Mouse (Mus musculus) hindbrain, embryonic 10.5 days (tissue): ENCODE results near the gene Grik4. TPM values are rescaled to one million over a fixed set of nuclear protein-coding genes. Genes with fewer than 3 reads are reported as not detected.

Experiments
- DNase-seq: peaks from one replicate; pipeline ENCODE4 v3.0.0-alpha.2; 2017; ENCODE audit warnings: low spot score
- H3K27ac ChIP-seq: fragments of 300-500 bp; sonication (generic); 2 replicates; pipeline ENCODE4 v1.5.1; 2016; ENCODE audit warnings: mild to moderate bottlenecking, moderate library complexity
- H3K27me3 ChIP-seq: fragments of 300-500 bp; sonication (generic); 2 replicates; pipeline ENCODE4 v1.6.1; 2016; ENCODE audit warnings: mild to moderate bottlenecking; ENCODE audit not compliant: poor library complexity, insufficient read depth, severe bottlenecking
- H3K36me3 ChIP-seq: fragments of 300-500 bp; sonication (generic); 2 replicates; pipeline ENCODE4 v1.6.1; 2016; ENCODE audit warnings: mild to moderate bottlenecking, moderate library complexity
- H3K4me1 ChIP-seq: fragments of 300-500 bp; sonication (generic); replicated peaks from 2 replicates; pipeline ENCODE4 v1.6.1; 2016; ENCODE audit warnings: mild to moderate bottlenecking
- H3K4me3 ChIP-seq: fragments of 300-500 bp; sonication (generic); 2 replicates; pipeline ENCODE4 v1.5.1; 2016; ENCODE audit warnings: mild to moderate bottlenecking, moderate library complexity
- H3K9me3 ChIP-seq: fragments of 300-500 bp; sonication (generic); 2 replicates; pipeline ENCODE4 v1.6.1; 2016; ENCODE audit warnings: mild to moderate bottlenecking, moderate library complexity
- WGBS: fragments of 180-500 bp; shearing (Covaris S2); methylation state at CpG from one replicate; pipeline ENCODE4 v1.1.7; 2016; 5-methylcytosine and 5-hydroxymethylcytosine counted together
- polyA plus RNA-seq: library from polyadenylated mRNA; unstranded; fragments of >200 nt; fragmentation: Nextera tagmentation; extraction: Ambion mirVana; gene quantifications from 2 replicates; pipeline ENCODE4 v1.2.1, GENCODE M21; 2016

Grik4 gene
- polyA plus RNA-seq, 1 experiment from 2014 or later, result 2.9 TPM

DNA sequence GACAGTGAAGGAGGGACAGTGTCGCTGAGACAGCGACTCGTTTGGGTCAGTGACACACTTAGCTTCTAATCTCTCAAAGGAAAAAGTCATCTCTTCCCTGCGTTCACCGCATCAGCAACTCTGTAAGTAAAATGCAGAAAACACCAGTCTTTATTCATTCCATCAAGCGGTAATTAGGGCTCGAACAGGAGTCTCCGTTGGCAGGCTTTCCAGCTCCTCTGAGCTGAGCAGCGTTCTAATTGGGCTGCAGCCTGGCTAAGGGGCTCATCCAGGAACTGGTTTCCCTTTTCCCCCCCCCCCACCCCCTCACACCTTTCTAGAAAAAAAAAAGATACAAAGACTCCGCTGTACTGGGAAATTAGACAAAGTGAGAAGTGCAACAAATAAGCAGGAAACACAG lies 75.8 kb downstream of the Grik4 start:
- DNase-seq, result no peak
- H3K27ac ChIP-seq, result no peak overlapping the region
- H3K4me3 ChIP-seq, result no peak overlapping the region
- H3K4me1 ChIP-seq, result peaks cover 38% of the 10 kb centered on the region
- H3K27me3 ChIP-seq, result peaks cover 53% of the 10 kb centered on the region
- WGBS, result 64% methylated on average over 10 of the region's 10 CpGs
- H3K36me3 ChIP-seq, result no peaks in the 10 kb centered on the region
- H3K9me3 ChIP-seq, result no peaks in the 10 kb centered on the region

DNA sequence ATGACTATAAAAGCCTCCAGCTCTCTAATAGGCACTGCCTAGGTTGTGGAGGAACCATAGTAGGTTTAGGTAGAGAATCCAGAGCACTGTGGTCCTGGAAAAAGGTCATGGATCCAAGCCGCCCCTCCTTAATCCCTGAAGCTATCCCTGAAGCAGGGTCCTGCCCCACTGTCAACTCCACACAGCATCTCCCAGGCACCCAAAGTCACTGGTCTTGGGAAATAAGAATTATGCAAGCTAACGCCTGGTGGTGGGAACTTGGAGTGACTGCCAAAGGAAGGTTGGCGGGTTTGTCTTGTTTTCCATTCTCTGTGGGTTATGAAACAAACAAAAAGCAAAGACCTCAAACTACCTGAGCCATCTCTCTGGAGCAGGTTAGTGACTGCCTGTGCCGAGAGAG lies 77.6 kb downstream of the Grik4 start:
- Histone ChIP-seq H3K36me3 (no peaks in the 10 kb centered on the region), H3K9me3 (no peaks in the 10 kb centered on the region), H3K27me3 (peaks cover 67% of the 10 kb centered on the region), H3K27ac (no peak overlapping the region), H3K4me1 (peaks cover 34% of the 10 kb centered on the region), H3K4me3 (no peak overlapping the region)
- 87% methylated on average over 4 of the region's 4 CpGs for WGBS
- DNase-seq, result no peak

DNA sequence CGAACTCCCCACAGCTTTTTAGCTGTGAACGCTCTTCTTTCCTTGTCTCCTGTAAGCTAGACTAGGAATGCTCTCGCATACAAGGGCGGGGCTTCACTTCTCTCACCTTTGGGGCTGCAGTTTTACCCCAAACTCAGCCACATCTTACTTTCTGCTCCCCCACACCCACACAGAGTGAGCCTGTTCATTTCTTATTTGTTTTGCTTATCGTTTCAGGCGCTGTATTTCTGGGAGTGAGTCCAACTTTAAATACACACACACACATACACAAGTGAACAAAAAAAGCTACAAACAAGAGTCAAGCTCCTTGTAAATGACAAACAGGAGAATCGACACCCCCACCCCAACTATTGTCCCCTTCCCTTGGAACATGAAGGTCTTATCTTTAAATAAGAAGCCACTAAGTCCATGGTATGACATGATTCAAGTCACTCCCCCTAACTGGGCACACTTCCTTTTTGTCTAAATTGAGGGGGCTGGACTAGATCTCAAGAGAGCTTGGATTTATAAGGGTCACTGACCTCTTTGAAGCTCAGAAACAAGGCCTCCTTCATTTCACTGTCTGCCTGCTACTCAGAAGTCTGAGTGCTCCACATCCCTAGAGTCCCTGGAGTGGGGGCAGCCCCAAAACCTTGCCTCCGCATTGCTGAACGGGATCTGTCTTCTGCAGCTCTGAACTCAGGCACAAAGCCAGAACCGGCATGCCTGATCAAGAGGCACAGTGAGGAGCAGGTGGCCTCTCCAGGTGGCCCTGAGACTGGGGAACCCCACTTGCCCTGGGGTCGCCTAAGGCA lies 79.1 kb downstream of the Grik4 start:
- Histone ChIP-seq H3K4me3 (no peak overlapping the region), H3K4me1 (peaks cover 34% of the 10 kb centered on the region), H3K27ac (peak overlapping the region; percentile 72; the same call in 1 of the 2 replicates), H3K9me3 (no peaks in the 10 kb centered on the region), H3K27me3 (peaks cover 78% of the 10 kb centered on the region), H3K36me3 (no peaks in the 10 kb centered on the region)
- 45% methylated on average over 11 of the region's 11 CpGs for WGBS
- peak; percentile 31 for DNase-seq

DNA sequence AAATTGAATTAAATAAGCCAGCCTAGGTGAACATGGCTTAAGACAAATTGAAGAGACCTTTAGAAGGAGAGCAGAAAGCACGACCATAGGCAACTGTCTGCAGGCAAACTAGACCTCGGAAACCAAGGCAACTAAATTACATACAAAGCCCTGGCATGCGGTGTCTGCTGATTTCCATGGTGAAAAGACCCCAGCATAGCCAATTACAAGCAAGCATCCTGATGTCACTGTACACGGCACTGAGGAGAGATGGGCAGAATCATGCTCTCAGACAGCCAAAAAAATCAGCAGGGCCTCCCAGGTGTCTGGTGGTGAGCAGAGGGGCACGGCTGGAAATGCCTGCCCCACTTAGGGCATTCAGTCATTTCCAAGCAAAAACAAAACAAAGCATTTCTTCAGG lies 80.9 kb downstream of the Grik4 start:
- H3K9me3 ChIP-seq, result no peaks in the 10 kb centered on the region
- H3K4me3 ChIP-seq, result no peak overlapping the region
- no peaks in the 10 kb centered on the region for H3K36me3 ChIP-seq
- no peak overlapping the region for H3K27ac ChIP-seq
- 61% methylated on average over 5 of the region's 5 CpGs for WGBS
- H3K27me3 ChIP-seq, result peaks cover 70% of the 10 kb centered on the region
- peaks cover 40% of the 10 kb centered on the region for H3K4me1 ChIP-seq
- no peak for DNase-seq

DNA sequence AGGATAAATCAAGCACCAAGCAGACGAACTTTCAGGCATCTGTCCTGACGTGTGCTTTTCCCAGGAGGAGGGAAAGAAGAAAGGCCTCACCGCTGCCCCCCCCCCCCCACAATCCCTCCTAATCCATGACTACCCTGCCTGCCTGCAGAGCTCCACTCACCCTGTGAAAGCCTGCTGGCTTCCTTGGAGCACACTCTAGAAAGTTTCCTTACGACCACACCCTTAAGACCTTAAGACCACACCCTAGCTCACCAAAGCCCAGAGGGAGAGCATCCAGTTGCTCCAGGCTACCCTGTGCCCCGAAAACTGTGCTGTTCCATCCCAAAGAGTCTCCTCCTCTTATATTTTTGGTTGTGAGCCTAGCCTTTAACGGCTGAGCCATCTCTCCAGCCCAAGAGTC lies 82.6 kb downstream of the Grik4 start:
- no peak overlapping the region for H3K27ac ChIP-seq
- no peak for DNase-seq
- H3K9me3 ChIP-seq, result no peaks in the 10 kb centered on the region
- H3K36me3 ChIP-seq, result no peaks in the 10 kb centered on the region
- 87% methylated on average over 6 of the region's 6 CpGs for WGBS
- H3K4me3 ChIP-seq, result no peak overlapping the region
- peaks cover 64% of the 10 kb centered on the region for H3K27me3 ChIP-seq
- peaks cover 40% of the 10 kb centered on the region for H3K4me1 ChIP-seq

DNA sequence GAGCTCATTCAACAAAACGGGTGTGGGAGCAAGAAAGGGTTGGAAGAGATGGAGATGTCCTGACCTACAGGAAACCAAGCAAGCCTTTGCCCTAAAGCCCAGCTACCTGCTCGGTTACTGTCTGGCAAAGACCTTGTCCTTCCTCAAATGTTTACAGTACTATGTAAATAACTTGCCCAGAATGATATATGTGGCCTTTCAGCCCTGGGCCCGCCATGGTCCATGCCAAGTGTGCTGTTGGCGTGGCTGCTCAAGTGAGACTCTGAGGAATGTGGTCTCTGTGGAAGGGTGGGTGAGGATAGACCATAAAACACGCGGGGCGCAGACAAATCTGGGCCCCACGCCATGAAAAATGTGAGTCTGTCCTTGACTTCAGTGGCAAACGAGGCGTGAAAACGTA lies 83.1 kb downstream of the Grik4 start:
- 91% methylated on average over 11 of the region's 11 CpGs for WGBS
- H3K27me3 ChIP-seq, result peaks cover 59% of the 10 kb centered on the region
- no peak for DNase-seq

DNA sequence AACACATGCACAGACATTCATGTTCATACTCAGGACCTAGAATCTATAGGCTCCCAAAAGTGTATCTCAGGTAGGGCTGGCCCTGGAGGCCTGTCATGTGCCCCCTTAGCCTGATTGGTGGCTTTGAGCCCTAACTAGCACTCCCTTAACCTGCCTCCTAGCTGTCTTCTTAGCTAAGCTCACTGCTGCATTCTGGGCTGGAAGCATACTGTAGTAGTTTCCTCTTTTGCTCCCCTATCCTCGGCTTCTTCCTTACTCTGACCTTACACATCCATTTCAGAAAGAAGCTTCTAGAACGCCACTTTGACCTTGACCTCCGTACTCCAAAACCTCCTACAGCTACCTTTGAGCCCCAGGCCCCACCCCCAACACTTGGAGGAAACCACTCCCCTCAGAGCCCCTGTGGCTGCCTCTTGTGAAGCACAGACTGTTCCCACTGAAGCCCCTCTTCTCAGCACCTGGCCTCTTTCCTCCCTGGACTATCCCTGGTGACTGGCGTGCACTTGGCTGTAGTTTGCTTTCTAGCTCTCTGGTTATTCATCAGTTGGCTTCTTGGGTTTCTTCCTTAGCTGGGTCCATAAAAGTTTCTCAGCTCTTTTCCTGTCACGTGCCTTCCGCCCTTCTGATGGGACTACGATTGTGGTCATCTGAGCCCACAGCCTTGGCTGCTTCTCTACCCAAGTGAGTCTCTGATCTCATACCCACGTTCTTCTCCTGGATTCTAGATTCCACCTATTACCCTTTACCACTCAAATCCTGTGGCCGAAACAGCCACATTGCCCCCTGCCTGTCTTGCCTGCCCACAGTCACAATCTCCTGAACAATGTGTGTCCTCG lies 84.1 kb downstream of the Grik4 start:
- Histone ChIP-seq H3K9me3 (no peaks in the 10 kb centered on the region), H3K27me3 (peaks cover 54% of the 10 kb centered on the region), H3K27ac (no peak overlapping the region), H3K4me1 (peaks cover 25% of the 10 kb centered on the region), H3K4me3 (no peak overlapping the region), H3K36me3 (no peaks in the 10 kb centered on the region)
- WGBS, result 82% methylated on average over 10 of the region's 10 CpGs
- DNase-seq, result no peak

More for the DNA sequence above, 83.1 kb downstream of the Grik4 start:
- H3K9me3 ChIP-seq, result no peaks in the 10 kb centered on the region
- no peaks in the 10 kb centered on the region for H3K36me3 ChIP-seq
- no peak overlapping the region for H3K27ac ChIP-seq
- no peak overlapping the region for H3K4me3 ChIP-seq
- H3K4me1 ChIP-seq, result peaks cover 36% of the 10 kb centered on the region

DNA sequence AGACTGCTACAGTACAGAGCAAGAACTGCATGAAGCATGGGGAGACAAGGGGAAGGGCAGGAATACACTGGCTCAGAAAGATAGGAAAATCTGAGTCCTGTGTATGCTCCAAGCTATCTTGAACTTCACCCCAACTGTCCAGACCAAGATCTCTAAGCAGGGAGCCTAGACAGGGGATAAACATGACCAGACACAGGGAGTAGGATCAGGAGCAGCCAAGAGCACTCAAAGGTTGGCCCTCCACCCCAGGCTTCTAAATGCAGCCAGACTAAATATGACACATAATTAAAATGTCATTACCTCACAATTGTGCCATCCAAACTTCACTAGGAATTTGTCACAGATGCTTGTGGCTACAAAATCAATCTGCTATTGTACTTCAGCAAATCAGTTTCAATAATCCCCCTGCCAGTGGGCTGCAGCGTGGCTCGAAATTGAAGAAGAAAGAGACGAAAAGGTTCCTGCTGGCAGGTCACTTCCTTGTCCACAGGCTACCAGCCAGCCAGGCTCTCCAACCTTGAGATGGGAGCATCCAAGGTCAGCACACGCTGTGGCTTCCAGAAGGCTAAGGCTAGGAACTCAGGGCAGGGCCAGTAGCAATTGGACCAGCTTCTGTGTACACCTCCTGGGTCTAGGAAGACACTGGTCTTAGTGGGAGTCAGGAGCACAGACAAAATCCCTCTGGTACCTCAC lies 85.1 kb downstream of the Grik4 start:
- Histone ChIP-seq H3K27me3 (peaks cover 52% of the 10 kb centered on the region), H3K4me3 (no peak overlapping the region), H3K36me3 (no peaks in the 10 kb centered on the region), H3K27ac (no peak overlapping the region), H3K9me3 (no peaks in the 10 kb centered on the region), H3K4me1 (peaks cover 18% of the 10 kb centered on the region)
- WGBS, result 55% methylated on average over 4 of the region's 4 CpGs
- DNase-seq, result no peak

DNA sequence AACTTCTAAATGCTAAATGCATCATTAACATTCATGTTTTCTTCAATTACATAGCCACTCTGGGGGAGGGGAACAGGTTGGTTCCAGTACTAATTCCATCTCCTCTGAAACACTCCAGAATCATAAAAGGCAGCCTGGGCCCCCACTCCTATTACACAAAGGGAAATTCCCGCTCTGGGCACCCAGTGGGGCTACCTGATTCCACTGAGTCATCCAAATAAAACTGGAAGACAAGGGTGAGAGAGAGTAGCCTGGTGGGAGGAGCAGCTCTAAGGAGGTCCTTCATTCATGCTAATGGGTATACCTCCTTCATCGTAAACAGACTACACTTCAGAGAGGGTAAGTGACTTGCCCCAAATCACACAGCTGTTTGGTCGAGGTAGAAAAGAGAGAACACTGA lies 85.7 kb downstream of the Grik4 start:
- Histone ChIP-seq H3K36me3 (no peaks in the 10 kb centered on the region), H3K27ac (no peak overlapping the region), H3K9me3 (no peaks in the 10 kb centered on the region), H3K4me1 (peaks cover 13% of the 10 kb centered on the region), H3K27me3 (peaks cover 46% of the 10 kb centered on the region), H3K4me3 (no peak overlapping the region)
- WGBS, result 66% methylated on average over 3 of the region's 3 CpGs
- DNase-seq, result no peak

DNA sequence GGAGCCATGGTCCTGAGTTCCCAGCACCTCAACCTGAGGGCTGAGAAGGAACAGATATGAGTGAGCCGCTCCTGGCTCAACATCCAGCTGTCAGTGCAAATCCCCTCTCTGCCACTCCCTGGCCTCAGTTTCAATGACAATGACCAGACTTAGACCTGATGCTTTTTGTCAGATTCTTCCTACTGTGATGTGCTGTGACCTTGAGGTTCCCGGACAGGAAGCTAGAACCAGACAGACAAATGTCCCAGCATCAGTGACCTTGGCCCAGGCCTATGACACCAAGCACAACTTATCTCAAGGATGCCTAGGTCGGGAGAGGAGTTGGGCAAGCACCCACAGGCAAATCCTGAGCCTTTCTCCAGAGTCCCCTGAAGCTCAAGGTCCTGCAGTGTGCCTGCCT lies 86.5 kb downstream of the Grik4 start:
- no peak for DNase-seq
- Histone ChIP-seq H3K27ac (no peak overlapping the region), H3K4me1 (peaks cover 9% of the 10 kb centered on the region; the same call in 1 of the 2 replicates), H3K4me3 (no peak overlapping the region), H3K9me3 (no peaks in the 10 kb centered on the region), H3K36me3 (no peaks in the 10 kb centered on the region), H3K27me3 (peaks cover 40% of the 10 kb centered on the region)
- WGBS, result 88% methylated on average over 3 of the region's 3 CpGs

DNA sequence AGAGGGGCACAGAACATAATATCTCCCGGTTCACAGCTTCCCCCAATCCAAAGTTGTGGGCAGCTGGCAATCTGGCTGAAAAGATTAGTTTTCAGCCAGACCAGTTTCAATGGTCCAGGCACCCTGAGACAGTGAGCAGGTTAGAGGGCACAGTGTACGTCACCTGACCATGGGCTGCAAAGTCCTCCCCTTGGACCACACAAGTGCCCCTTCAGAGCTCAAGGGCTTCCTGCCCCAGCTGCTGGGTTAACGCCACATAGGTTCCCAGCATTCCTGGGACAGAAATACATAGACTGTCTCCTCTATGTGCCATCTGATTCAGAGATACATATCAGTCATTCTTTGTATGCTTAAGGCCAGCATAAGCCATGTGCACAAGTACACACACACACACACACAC lies 91.2 kb downstream of the Grik4 start:
- Histone ChIP-seq H3K27me3 (0 out of 2 replicates have a peak, but pooled peaks cover 7% of the 10 kb centered on the region), H3K4me3 (no peak overlapping the region), H3K9me3 (no peaks in the 10 kb centered on the region), H3K36me3 (no peaks in the 10 kb centered on the region), H3K27ac (no peak overlapping the region), H3K4me1 (peaks cover 5% of the 10 kb centered on the region)
- WGBS, result 83% methylated on average over 3 of the region's 3 CpGs
- no peak for DNase-seq

DNA sequence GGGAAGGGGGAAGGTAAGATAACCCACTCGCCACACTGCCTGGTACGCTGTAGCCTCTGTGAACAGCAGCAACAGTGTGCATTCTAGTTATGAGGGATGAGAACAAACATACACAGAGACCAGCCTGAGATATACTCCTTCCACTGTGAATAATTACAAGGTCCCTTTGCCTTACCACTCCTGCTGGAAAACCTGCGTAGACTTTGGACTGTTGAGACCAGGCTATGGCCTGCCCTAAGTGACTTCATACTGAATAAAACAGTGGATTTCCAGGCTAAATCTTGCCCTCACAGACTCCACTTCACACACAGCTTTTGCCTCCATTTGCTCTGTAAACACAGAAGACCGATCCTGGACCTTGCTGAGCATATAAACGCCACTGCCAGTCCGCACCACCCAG lies 94.2 kb downstream of the Grik4 start:
- DNase-seq, result no peak
- no peak overlapping the region for H3K27ac ChIP-seq

DNA sequence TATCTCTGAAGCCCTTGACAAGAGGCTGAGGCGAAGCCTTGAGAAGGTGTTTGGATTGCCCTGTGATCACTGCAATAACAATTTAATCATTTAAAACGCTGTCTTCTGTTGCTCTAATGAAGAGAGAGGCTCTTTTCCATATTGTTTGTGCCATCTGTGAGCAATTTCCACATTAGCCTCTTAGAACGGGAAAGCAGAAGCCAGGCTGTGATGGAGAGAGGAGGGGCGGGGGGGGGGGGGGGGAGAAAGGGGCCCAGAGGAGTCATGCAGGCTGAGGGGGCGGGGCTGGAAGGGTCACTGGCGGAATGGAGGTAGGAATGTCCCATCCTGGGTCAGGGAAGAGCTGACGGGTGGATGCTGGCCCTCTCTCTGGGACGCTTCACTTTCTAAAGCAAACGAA lies 96.2 kb downstream of the Grik4 start:
- Histone ChIP-seq H3K4me3 (no peak overlapping the region), H3K4me1 (peaks cover 16% of the 10 kb centered on the region), H3K27ac (no peak overlapping the region), H3K27me3 (peaks cover 11% of the 10 kb centered on the region), H3K9me3 (no peaks in the 10 kb centered on the region), H3K36me3 (no peaks in the 10 kb centered on the region)
- 21% methylated on average over 9 of the region's 9 CpGs for WGBS
- peak; percentile 22 for DNase-seq

More for the DNA sequence above, 94.2 kb downstream of the Grik4 start:
- WGBS, result 95% methylated on average over 6 of the region's 6 CpGs
- Histone ChIP-seq H3K4me1 (peaks cover 13% of the 10 kb centered on the region), H3K4me3 (no peak overlapping the region), H3K36me3 (no peaks in the 10 kb centered on the region), H3K27me3 (peaks cover 11% of the 10 kb centered on the region), H3K9me3 (no peaks in the 10 kb centered on the region)
